Mouse (Mus musculus) erythroblast, embryonic 14.5 days (primary cell): ENCODE measurements at regions not wholly inside any gene's neighbourhood (a gene's known extent, or its start where the extent isn't known, plus 50 kb on each side); places are given as distances from the start of the nearest gene placed in this dataset.

Source experiments
- H3K27me3 ChIP-seq: 2 replicates; pipeline ENCODE4 v1.6.1; 2012; ENCODE audit warnings: inconsistent platforms; ENCODE audit not compliant: control insufficient read depth
- H3K36me3 ChIP-seq: 2 replicates; pipeline ENCODE4 v1.6.1; 2012; ENCODE audit warnings: mild to moderate bottlenecking, inconsistent platforms; ENCODE audit not compliant: control insufficient read depth
- H3K4me1 ChIP-seq: 2 replicates; pipeline ENCODE4 v1.6.1; 2012; ENCODE audit warnings: inconsistent platforms; ENCODE audit not compliant: control insufficient read depth
- H3K4me3 ChIP-seq: replicated peaks from 2 replicates; pipeline ENCODE3; 2012; ENCODE audit warnings: moderate library complexity, mild to moderate bottlenecking, inconsistent platforms
- H3K9me3 ChIP-seq: 2 replicates; pipeline ENCODE4 v1.6.1; 2012; ENCODE audit warnings: low read length, inconsistent platforms, mixed read lengths; ENCODE audit not compliant: control insufficient read depth
- GATA1 ChIP-seq: IDR thresholded peaks from 2 replicates; pipeline ENCODE4 v1.6.1; 2012; ENCODE audit warnings: low read length, inconsistent platforms, mixed read lengths
- TAL1 ChIP-seq: IDR thresholded peaks from 3 replicates; pipeline ENCODE4 v1.6.1; 2012; ENCODE audit warnings: low read length, inconsistent platforms, mixed read lengths

GRCm38 (mm10) chr5:35221451-35222305 lies 56.4 kb upstream of the Adra2c start:
- Histone ChIP-seq H3K9me3 (no peaks in the 10 kb centered on the region), H3K27me3 (no peaks in the 10 kb centered on the region), H3K4me1 (no peaks in the 10 kb centered on the region), H3K4me3 (no peak overlapping the region), H3K36me3 (no peaks in the 10 kb centered on the region)
- TF ChIP-seq GATA1: no peak
- no peak for TF ChIP-seq TAL1

DNA sequence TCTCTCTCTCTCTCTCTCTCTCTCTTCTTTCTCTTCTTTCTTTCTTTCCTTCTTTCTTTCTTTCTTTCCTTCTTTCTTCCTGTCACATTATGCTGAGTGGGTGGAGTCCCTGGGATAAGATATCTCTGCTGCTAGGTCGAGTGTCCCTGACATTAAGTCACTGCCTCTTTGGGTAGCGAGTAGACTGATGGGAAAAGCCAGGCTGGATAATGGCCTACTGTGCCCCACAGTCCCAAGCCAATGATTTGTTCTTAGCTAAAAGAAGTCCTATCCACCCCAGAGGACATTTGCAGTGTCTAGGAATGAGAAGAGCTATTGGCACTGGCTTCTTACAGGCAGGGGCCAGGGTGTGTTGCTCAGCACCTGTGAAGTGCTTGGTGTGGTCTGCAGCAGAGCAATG lies 61.8 kb upstream of the Adra2c start:
- no peaks in the 10 kb centered on the region for H3K27me3 ChIP-seq
- no peak overlapping the region for H3K4me3 ChIP-seq
- TF ChIP-seq TAL1 (no peak), GATA1 (no peak)
- H3K36me3 ChIP-seq: no peaks in the 10 kb centered on the region
- no peaks in the 10 kb centered on the region for H3K4me1 ChIP-seq
- no peaks in the 10 kb centered on the region for H3K9me3 ChIP-seq

DNA sequence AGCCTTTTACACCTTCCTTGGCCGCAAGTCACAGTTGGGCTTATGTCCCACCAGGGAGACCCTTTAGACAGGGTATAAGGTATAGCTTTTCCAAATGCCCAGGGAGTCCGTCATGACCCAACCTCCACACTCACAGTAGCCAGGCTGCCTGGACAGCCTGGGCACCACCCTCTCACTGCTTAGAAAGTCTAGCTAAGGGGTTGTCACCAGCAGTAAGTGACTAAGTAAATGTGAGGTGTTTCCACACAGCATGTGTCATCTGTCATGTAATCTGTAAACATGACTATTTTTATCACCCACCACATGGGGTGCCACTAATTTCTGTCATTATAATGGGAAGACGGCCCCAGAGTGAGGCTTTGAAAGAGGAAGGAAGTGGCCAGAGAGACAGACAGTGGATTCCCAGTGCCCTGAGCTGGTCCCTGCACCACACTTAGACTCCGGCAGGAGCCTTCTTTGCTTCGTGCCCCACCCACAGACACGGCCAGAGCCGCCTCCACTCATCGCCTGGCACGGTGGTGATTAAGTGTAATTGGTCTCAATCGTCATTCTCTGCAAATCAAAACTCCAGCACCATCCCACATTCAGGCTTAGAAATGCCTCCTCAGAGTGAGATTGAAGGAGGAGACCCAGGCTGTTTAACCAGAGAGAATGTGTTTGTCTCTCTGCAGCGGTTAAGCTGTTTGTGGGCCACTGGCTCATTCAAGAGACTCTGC lies 62.5 kb upstream of the Adra2c start:
- no peak for TF ChIP-seq TAL1
- TF ChIP-seq GATA1: no peak
- Histone ChIP-seq H3K36me3 (no peaks in the 10 kb centered on the region), H3K27me3 (no peaks in the 10 kb centered on the region), H3K4me1 (no peaks in the 10 kb centered on the region), H3K9me3 (no peaks in the 10 kb centered on the region), H3K4me3 (no peak overlapping the region)

DNA sequence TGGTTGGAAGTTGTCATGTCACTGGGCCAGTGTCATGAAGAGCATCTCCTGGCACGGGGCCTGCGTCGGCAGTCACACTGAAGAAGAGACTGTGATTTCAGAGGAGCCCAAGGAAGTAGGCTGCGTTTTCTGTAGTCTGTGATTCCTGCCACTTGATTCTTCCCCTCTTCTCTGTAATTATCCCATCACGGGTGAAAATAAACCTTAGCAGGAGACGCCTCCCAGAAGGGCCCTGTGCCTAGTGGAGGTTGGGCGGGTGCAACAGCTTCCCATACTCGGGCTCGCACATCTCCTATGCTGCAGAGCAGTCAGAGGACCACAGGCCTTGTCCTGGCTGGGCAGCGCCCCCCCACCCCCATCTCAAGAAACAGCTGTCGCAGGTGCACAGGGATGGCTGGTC lies 63.1 kb upstream of the Adra2c start:
- no peak overlapping the region for H3K4me3 ChIP-seq
- H3K36me3 ChIP-seq: no peaks in the 10 kb centered on the region
- no peaks in the 10 kb centered on the region for H3K9me3 ChIP-seq
- H3K27me3 ChIP-seq: no peaks in the 10 kb centered on the region
- TF ChIP-seq TAL1 (no peak), GATA1 (no peak)
- no peaks in the 10 kb centered on the region for H3K4me1 ChIP-seq

DNA sequence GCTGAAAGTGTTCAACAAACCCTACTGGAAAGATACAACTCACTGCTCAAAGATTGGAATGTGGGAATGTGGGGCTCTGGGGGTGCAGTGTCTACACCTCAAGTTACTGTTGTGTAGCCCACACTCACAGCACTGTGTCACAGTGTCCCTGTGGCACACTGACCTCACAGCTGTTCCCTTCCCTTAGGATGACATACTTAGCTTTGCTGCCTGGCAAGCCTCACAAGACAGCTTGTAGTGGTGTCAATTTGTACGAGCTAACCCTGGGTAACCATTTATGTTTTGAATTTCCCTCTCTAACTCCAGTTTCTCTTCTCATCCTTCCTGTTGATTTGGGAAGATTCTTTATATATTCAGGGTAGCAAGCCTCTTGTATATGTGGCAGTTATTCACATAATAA lies 68.8 kb upstream of the Adra2c start:
- no peak overlapping the region for H3K4me3 ChIP-seq
- H3K27me3 ChIP-seq: no peaks in the 10 kb centered on the region
- TF ChIP-seq TAL1 (no peak), GATA1 (no peak)
- no peaks in the 10 kb centered on the region for H3K4me1 ChIP-seq
- H3K36me3 ChIP-seq: no peaks in the 10 kb centered on the region
- H3K9me3 ChIP-seq: no peaks in the 10 kb centered on the region

DNA sequence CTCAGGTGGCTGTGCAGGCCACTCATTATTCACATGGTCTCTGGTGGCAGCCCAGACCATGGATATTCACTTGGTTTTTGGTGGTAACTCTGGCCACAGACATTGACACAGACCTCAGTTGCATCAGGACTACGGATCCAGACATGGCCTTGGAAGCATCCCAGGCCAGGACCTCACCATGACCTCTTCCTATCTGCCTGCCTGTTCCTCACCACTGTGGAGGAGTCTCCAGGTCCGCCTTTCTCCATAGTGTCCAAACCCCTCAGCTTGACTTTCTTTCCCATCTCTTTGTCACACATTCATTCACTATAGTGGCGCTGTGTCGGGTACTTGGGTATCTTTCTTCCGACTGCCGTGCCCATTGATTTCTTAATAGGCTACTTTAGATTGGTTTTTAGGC lies 74.1 kb upstream of the Adra2c start:
- Histone ChIP-seq H3K27me3 (no peaks in the 10 kb centered on the region), H3K4me1 (no peaks in the 10 kb centered on the region), H3K36me3 (no peaks in the 10 kb centered on the region), H3K9me3 (no peaks in the 10 kb centered on the region), H3K4me3 (no peak overlapping the region)
- TF ChIP-seq GATA1 (no peak), TAL1 (no peak)

DNA sequence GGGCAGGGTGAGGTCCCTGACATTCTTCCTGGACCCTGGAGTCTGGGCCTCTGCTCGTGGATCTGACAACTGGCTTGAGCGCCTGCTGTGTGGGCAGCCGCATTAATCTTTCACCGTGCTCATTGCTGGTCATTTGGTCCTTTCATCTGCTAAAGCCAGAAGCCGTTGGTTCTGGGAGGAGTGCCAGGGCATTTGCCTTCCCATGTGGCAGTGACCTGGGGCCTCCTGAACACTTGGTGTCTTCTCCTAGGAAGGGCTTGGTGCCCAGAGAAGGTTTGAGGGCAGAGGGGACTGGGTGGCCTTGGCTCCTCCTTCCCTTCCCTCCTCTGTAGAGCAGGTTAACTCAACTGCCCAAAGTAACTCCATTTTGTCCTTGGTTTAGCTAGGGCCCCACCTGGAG lies 79.7 kb upstream of the Adra2c start:
- Histone ChIP-seq H3K4me3 (no peak overlapping the region), H3K4me1 (no peaks in the 10 kb centered on the region), H3K36me3 (no peaks in the 10 kb centered on the region), H3K9me3 (no peaks in the 10 kb centered on the region), H3K27me3 (no peaks in the 10 kb centered on the region; the same call in 1 of the 2 replicates)
- no peak for TF ChIP-seq GATA1
- TF ChIP-seq TAL1: no peak

DNA sequence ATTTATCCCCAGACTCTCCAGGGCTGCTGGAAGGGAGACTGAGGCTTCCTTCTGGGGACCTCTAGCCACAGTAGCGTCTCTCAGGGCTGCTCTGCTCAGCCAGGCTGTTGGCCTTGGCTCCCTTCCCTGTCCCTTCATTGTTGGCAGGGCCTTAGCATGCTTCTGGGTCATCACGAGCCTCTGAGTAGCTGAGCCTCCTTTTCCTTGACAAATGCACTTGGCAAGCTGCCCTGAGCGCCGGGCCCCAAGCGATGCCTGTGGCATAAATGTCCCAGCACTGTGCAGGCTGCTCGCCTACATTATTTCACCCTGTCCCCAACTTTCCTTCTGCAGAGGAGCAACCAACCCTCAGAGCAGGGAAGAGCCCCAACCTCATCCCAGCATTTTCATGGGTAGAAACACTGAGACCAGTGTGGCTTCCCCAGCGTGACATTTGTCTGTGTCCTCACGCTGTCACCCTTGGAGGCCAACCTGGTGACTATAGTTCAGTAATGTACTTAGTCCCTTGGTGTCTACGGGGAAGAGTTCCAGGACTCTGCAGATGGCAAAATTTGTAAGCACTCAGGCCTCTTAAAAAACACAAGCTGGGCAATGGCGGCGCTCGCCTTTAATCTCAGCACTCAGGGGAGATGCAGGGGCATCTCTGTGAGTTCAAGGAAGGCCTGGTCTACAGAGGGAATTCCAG lies 83.7 kb upstream of the Lrpap1 start:
- Histone ChIP-seq H3K9me3 (no peaks in the 10 kb centered on the region), H3K4me1 (no peaks in the 10 kb centered on the region), H3K36me3 (no peaks in the 10 kb centered on the region), H3K4me3 (no peak overlapping the region), H3K27me3 (peaks cover 3% of the 10 kb centered on the region)
- TF ChIP-seq GATA1 (no peak), TAL1 (no peak)

GRCm38 (mm10) chr5:35185826-35186225 lies 80.3 kb upstream of the Lrpap1 start:
- Histone ChIP-seq H3K27me3 (peaks cover 3% of the 10 kb centered on the region), H3K4me1 (no peaks in the 10 kb centered on the region), H3K36me3 (no peaks in the 10 kb centered on the region), H3K4me3 (no peak overlapping the region), H3K9me3 (no peaks in the 10 kb centered on the region)
- no peak for TF ChIP-seq TAL1
- TF ChIP-seq GATA1: no peak

DNA sequence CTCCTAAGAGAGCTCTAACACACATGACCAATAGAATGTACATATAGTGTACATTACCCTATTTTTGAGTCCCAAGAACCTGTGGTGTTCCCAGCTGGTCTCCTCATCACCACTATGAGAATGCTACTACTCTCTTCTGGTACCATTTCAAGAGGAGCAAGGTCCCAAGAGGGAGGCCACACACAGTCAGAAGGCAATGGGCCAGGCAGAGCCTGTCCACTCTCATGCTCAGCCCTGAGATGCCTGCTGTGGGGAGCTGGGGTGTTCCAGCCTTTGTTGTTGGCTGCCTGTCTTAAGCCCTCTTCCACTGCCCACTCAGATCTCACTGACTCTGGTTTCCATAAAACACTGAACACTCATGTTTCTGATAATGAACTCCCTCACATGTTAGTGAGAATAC lies 79.7 kb upstream of the Lrpap1 start:
- no peak overlapping the region for H3K4me3 ChIP-seq
- no peaks in the 10 kb centered on the region for H3K4me1 ChIP-seq
- TF ChIP-seq TAL1 (no peak), GATA1 (no peak)
- no peaks in the 10 kb centered on the region for H3K36me3 ChIP-seq
- H3K9me3 ChIP-seq: no peaks in the 10 kb centered on the region
- H3K27me3 ChIP-seq: peaks cover 3% of the 10 kb centered on the region
